Mouse (Mus musculus) CH12.LX (cell line): ENCODE results near the gene Vmn2r83. TPM values are rescaled to one million over a fixed set of nuclear protein-coding genes. Genes with fewer than 3 reads are reported as not detected.

Experiments
- DNase-seq: peaks from one replicate; pipeline ENCODE4 v3.0.0-alpha.2; 2013; ENCODE audit errors: extremely low read depth
- H3K27ac ChIP-seq: 2 replicates; pipeline ENCODE4 v1.5.1; 2012; ENCODE audit warnings: low read depth, mild to moderate bottlenecking, control low read depth, moderate library complexity; ENCODE audit not compliant: insufficient read depth
- H3K27me3 ChIP-seq: replicated peaks from 2 replicates; pipeline ENCODE3; 2012; ENCODE audit warnings: inconsistent platforms
- H3K36me3 ChIP-seq, 2 experiments: replicated peaks in 1 of 2; 2 replicates each; pipeline versions ENCODE3 to v1.6.1; 2012; ENCODE audit warnings: inconsistent platforms in 1 of 2, low read length in 1 of 2, mild to moderate bottlenecking in 1 of 2, mixed read lengths in 1 of 2, moderate library complexity in 1 of 2; ENCODE audit not compliant: control insufficient read depth in 1 of 2, insufficient read depth in 1 of 2
- H3K4me1 ChIP-seq, 2 experiments: 2 replicates each; pipeline ENCODE4 v1.6.1; 2012; ENCODE audit warnings: inconsistent platforms in 1 of 2, moderate library complexity in 1 of 2; ENCODE audit not compliant: insufficient read depth in 2 of 2, control insufficient read depth in 1 of 2
- H3K4me2 ChIP-seq: 2 replicates; pipeline ENCODE4 v1.6.1; 2012; ENCODE audit warnings: low read depth, mild to moderate bottlenecking, control low read depth; ENCODE audit not compliant: poor library complexity, insufficient read depth, severe bottlenecking
- H3K4me3 ChIP-seq, 3 experiments: fragments of 150-350 bp in 1 of 3; sonication (generic) in 1 of 3; replicated peaks in 1 of 3; 2 replicates each; pipeline versions ENCODE3 to v1.5.1; 2011 to 2012; ENCODE audit warnings: low read depth in 2 of 3, low read length in 2 of 3, mild to moderate bottlenecking in 2 of 3, moderate library complexity in 2 of 3, control low read depth in 1 of 3, improper control_type of control experiment in 1 of 3, inconsistent platforms in 1 of 3, mixed read lengths in 1 of 3; ENCODE audit not compliant: poor library complexity in 1 of 3
- H3K79me2 ChIP-seq: replicated peaks from 2 replicates; pipeline ENCODE4 v1.6.1; 2012; ENCODE audit warnings: mild to moderate bottlenecking, moderate library complexity; ENCODE audit not compliant: control insufficient read depth, poor library complexity, insufficient read depth, severe bottlenecking; ENCODE audit errors: extremely low read depth
- H3K9ac ChIP-seq: 2 replicates; pipeline ENCODE4 v1.6.1; 2012; ENCODE audit warnings: low read depth, mild to moderate bottlenecking, control low read depth, moderate library complexity; ENCODE audit not compliant: insufficient read depth
- H3K9me3 ChIP-seq: replicated peaks from 2 replicates; pipeline ENCODE3; 2012; ENCODE audit warnings: low read length, inconsistent platforms, mixed read lengths
- CTCF ChIP-seq, 2 experiments: IDR thresholded peaks in 1 of 2; conservative IDR thresholded peaks in 1 of 2; 2 replicates each; pipeline ENCODE4 v1.5.1; 2011 to 2012; ENCODE audit warnings: low read depth in 2 of 2, low read length in 2 of 2, improper control_type of control experiment in 1 of 2, inconsistent platforms in 1 of 2, mild to moderate bottlenecking in 1 of 2, moderate library complexity in 1 of 2
- ELF1 ChIP-seq: IDR thresholded peaks from 2 replicates; pipeline ENCODE4 v1.6.1; 2014; ENCODE audit warnings: low read depth, mild to moderate bottlenecking, inconsistent platforms, low read length, improper control_type of control experiment
- EP300 ChIP-seq: IDR thresholded peaks from 2 replicates; pipeline ENCODE4 v1.6.1; 2011; ENCODE audit warnings: low read length, improper control_type of control experiment
- ETS1 ChIP-seq: conservative IDR thresholded peaks from 2 replicates; pipeline ENCODE4 v1.6.1; 2012; ENCODE audit warnings: low read depth, mild to moderate bottlenecking, inconsistent platforms, low read length, improper control_type of control experiment, moderate library complexity
- JUN ChIP-seq: IDR thresholded peaks from 2 replicates; pipeline ENCODE4 v1.6.1; 2011; ENCODE audit warnings: low read depth, mild to moderate bottlenecking, low read length, improper control_type of control experiment, moderate library complexity; ENCODE audit not compliant: insufficient read depth
- JUND ChIP-seq: conservative IDR thresholded peaks from 2 replicates; pipeline ENCODE4 v1.6.1; 2011; ENCODE audit warnings: low read depth, low read length, improper control_type of control experiment
- MAX ChIP-seq: IDR thresholded peaks from 2 replicates; pipeline ENCODE4 v1.6.1; 2011; ENCODE audit warnings: low read length, improper control_type of control experiment
- MAZ ChIP-seq: IDR thresholded peaks from 2 replicates; pipeline ENCODE4 v1.6.1; 2012; ENCODE audit warnings: low read depth, mild to moderate bottlenecking, inconsistent platforms, low read length, improper control_type of control experiment, moderate library complexity
- MXI1 ChIP-seq: IDR thresholded peaks from 2 replicates; pipeline ENCODE4 v1.6.1; 2011; ENCODE audit warnings: mild to moderate bottlenecking, low read depth, low read length, improper control_type of control experiment
- MYC ChIP-seq: IDR thresholded peaks from 2 replicates; pipeline ENCODE4 v1.6.1; 2011; ENCODE audit warnings: low read depth, mild to moderate bottlenecking, improper control_type of control experiment, low read length
- PAX5 ChIP-seq: IDR thresholded peaks from 2 replicates; pipeline ENCODE4 v1.6.1; 2012; ENCODE audit warnings: low read length, inconsistent platforms, mixed read lengths
- RAD21 ChIP-seq: IDR thresholded peaks from 2 replicates; pipeline ENCODE4 v1.6.1; 2011; ENCODE audit warnings: low read depth, mild to moderate bottlenecking, low read length, improper control_type of control experiment, moderate library complexity
- TBP ChIP-seq: conservative IDR thresholded peaks from 2 replicates; pipeline ENCODE4 v1.6.1; 2011; ENCODE audit warnings: low read depth, low read length, improper control_type of control experiment
- USF1 ChIP-seq: IDR thresholded peaks from 2 replicates; pipeline ENCODE4 v1.6.1; 2014; ENCODE audit warnings: low read depth, mild to moderate bottlenecking, inconsistent platforms, low read length, improper control_type of control experiment
- ZC3H11A ChIP-seq: IDR thresholded peaks from 2 replicates; pipeline ENCODE4 v1.6.1; 2012; ENCODE audit warnings: low read depth, mild to moderate bottlenecking, inconsistent platforms, low read length, improper control_type of control experiment
- ZNF384 ChIP-seq: IDR thresholded peaks from 2 replicates; pipeline ENCODE4 v1.6.1; 2012; ENCODE audit warnings: low read depth, low read length, improper control_type of control experiment, inconsistent platforms
- dilution Hi-C: fragments of 300-500 bp; cut with MboI; formaldehyde crosslinking; loops from 2 replicates; pipeline ENCODE4 v1.14.3; 2020; ENCODE audit warnings: low sequenced_read_pairs; ENCODE audit not compliant: extremely low pct_unique_long_range_greater_than_20kb, extremely low pct_ligation_motif_present
- in situ Hi-C: fragments of 300-500 bp; cut with MboI; formaldehyde crosslinking; loops from 3 replicates; pipeline ENCODE4 v1.14.3; 2019; ENCODE audit warnings: low sequenced_read_pairs, low pct_ligation_motif_present, low pct_unique_long_range_greater_than_20kb, mixed read lengths
- polyA plus RNA-seq: library from polyadenylated mRNA; unstranded; fragments of >175 nt; gene quantifications from 2 replicates; pipeline ENCODE4 v1.2.1, GENCODE M21; 2012; ENCODE audit warnings: low read depth; ENCODE audit not compliant: insufficient read length
- total RNA-seq, 2 experiments: library from RNA; depleted of rRNA; stranded (reverse); fragments of 300-350 nt in 1 of 2; fragments of >200 nt in 1 of 2; gene quantifications; 2 replicates each; pipeline ENCODE4 v1.2.3; 2012 to 2014

Vmn2r83 gene
- total and polyA plus RNA-seq, 3 experiments = not detected

DNA sequence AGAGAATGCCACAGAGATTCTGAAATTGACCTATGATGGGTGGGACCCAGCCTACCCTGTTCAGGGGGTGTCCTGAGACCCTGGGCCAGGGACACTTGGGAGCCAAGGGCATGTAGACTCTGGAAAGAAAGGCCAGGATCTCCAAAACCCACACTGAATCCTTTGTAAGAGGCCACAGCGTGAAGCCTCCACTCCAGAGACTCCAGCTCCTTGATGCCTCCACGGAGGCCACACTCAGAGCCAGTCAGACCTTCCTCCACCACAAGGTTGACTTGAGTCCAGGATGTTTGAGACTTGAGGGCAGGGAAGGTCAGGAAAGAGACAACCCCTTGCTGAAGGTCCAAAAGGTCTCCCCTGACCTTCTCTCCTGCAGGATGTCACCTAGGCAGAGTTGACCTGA is 65.9 kb downstream of the Vmn2r83 start:
- no peak overlapping the region for H3K9ac ChIP-seq
- H3K4me1 ChIP-seq = peaks cover 4 to 23% of the 10 kb centered on the region in 2 experiments; a peak in 3 of 4 replicates
- TF ChIP-seq RAD21 = no peak
- TF ChIP-seq MAX = no peak
- no peak for TF ChIP-seq CTCF (conservative IDR thresholded peaks at IDR 0.05 in 1 of 2, IDR thresholded peaks at IDR 0.05 in 1 of 2; ENCODE audit: low read depth in 2 of 2, low read length in 2 of 2)
- TF ChIP-seq ELF1 = no peak
- TF ChIP-seq USF1 = no peak
- no peak for TF ChIP-seq MAZ
- DNase-seq = no peak
- H3K4me3 ChIP-seq = no peak overlapping the region
- no peak overlapping the region for H3K27ac ChIP-seq
- H3K79me2 ChIP-seq = no peaks in the 10 kb centered on the region
- peaks cover 2% of the 10 kb centered on the region for H3K27me3 ChIP-seq
- H3K36me3 ChIP-seq = peaks cover 0 to 34% of the 10 kb centered on the region in 2 experiments
- no peak overlapping the region for H3K4me2 ChIP-seq
- no peaks in the 10 kb centered on the region for H3K9me3 ChIP-seq
- dilution Hi-C loops (no loop called here), in situ Hi-C loops (no loop called here)

DNA sequence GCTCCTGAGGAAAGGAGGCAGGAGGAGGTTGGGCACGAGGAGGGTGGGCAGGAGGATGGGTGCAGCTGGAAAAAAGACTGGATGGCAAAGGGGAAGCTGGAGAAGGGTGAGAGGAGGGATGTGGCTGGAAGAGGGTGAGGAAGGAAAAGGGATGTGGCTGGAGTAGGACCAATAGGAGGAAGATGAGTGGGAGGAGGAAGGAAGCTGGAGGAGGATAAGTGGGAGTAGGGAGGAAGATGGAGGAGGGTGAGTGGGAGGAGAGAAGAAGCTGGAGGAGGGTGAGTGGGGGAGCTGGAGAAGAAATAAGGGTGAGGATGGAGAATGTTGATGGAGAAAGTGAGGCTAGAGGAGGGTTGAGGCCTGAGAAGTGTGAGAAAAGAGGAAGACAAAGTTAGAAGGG is 66.9 kb downstream of the Vmn2r83 start:
- no peak for DNase-seq
- dilution Hi-C loops = no loop called here
- Histone ChIP-seq H3K4me3 (no peak overlapping the region), H3K4me1 (peaks cover 4 to 26% of the 10 kb centered on the region in 2 experiments; a peak in 3 of 4 replicates), H3K4me2 (no peak overlapping the region), H3K36me3 (peaks cover 9 to 37% of the 10 kb centered on the region in 2 experiments), H3K9ac (no peak overlapping the region), H3K27ac (no peak overlapping the region), H3K79me2 (no peaks in the 10 kb centered on the region), H3K9me3 (no peaks in the 10 kb centered on the region), H3K27me3 (peaks cover 2% of the 10 kb centered on the region)
- in situ Hi-C loops = no loop called here
- TF ChIP-seq RAD21 = no peak
- TF ChIP-seq ZC3H11A = no peak
- TF ChIP-seq JUN = no peak
- no peak for TF ChIP-seq ETS1
- TF ChIP-seq MYC = no peak
- no peak for TF ChIP-seq EP300
- TF ChIP-seq MXI1 = no peak
- TF ChIP-seq PAX5 = no peak
- no peak for TF ChIP-seq ZNF384
- no peak for TF ChIP-seq JUND
- TF ChIP-seq TBP = no peak
